In genomic region chr8:57387627-57388026, GRCm38 (mm10) we compare ENCODE assay signal across 26 mouse cellular contexts.
"Had no signal": no experiment of that assay in that cellular context is flagged by ENCODE, and none has a peak within 500 bp of the region (broad histone marks: within the 10 kb centered on the region; RNA-seq: fewer than 3 reads in every experiment).

No protein-coding gene starts in this region.

- H3K27ac ChIP-seq: gastrocnemius, adult 2 months; heart, embryonic 10.5 days; hindbrain, embryonic 10.5 days; hindbrain, embryonic 13.5 days; hindbrain, embryonic 15.5 days; hindbrain, postnatal 0 days; kidney, postnatal 0 days; layer of hippocampus, adult 2 months; left cerebral cortex, adult 2 months; limb, embryonic 10.5 days; limb, embryonic 12.5 days; liver, embryonic 13.5 days; liver, embryonic 15.5 days had no signal

- ATAC-seq: hindbrain, postnatal 0 days; intestine, embryonic 16.5 days had no signal

- H3K4me3 ChIP-seq: gastrocnemius, adult 2 months; heart, embryonic 10.5 days; heart, embryonic 12.5 days; hindbrain, embryonic 10.5 days; hindbrain, embryonic 13.5 days; hindbrain, embryonic 15.5 days; layer of hippocampus, adult 2 months; left cerebral cortex, adult 2 months; limb, embryonic 10.5 days; limb, embryonic 12.5 days; liver, embryonic 13.5 days; liver, embryonic 15.5 days had no signal

- H3K9ac ChIP-seq: heart, embryonic 12.5 days; hindbrain, embryonic 13.5 days; hindbrain, embryonic 15.5 days; limb, embryonic 12.5 days; liver, embryonic 13.5 days; liver, embryonic 15.5 days had no signal

- H3K4me2 ChIP-seq: heart, embryonic 12.5 days; hindbrain, embryonic 13.5 days; hindbrain, embryonic 15.5 days; limb, embryonic 12.5 days; liver, embryonic 11.5 days; liver, embryonic 13.5 days; liver, embryonic 15.5 days had no signal

- DNase-seq: gastrocnemius, adult 2 months; gastrocnemius, postnatal 10 days; gastrocnemius, postnatal 25 days; heart, adult 18-20 months; heart, postnatal 10 days; heart, postnatal 4 days; kidney, adult 11 months; kidney, adult 2 months; kidney, postnatal 14 days; kidney, postnatal 36 days; liver; liver, embryonic 13.5 days had no signal

- H3K4me1 ChIP-seq: heart, embryonic 10.5 days; heart, embryonic 12.5 days; hindbrain, embryonic 10.5 days; hindbrain, embryonic 13.5 days; hindbrain, embryonic 15.5 days; limb, embryonic 10.5 days; limb, embryonic 12.5 days; liver, embryonic 13.5 days; liver, embryonic 15.5 days had no signal

- H3K27me3 ChIP-seq: heart, embryonic 12.5 days; hindbrain, embryonic 13.5 days; hindbrain, embryonic 15.5 days; limb, embryonic 12.5 days; liver, embryonic 13.5 days; liver, embryonic 15.5 days had no signal

- H3K36me3 ChIP-seq: heart, embryonic 10.5 days; heart, embryonic 12.5 days; hindbrain, embryonic 10.5 days; hindbrain, embryonic 13.5 days; hindbrain, embryonic 15.5 days; limb, embryonic 10.5 days; limb, embryonic 12.5 days; liver, embryonic 13.5 days; liver, embryonic 15.5 days had no signal

- H3K9me3 ChIP-seq: heart, embryonic 10.5 days; hindbrain, embryonic 10.5 days; hindbrain, embryonic 13.5 days; hindbrain, embryonic 15.5 days; limb, embryonic 10.5 days; limb, embryonic 12.5 days; liver, embryonic 13.5 days; liver, embryonic 15.5 days had no signal
